Mouse (Mus musculus) layer of hippocampus, adult 18-20 months (tissue): ENCODE measurements around the gene Ttc9. TPM values are rescaled to one million over a fixed set of nuclear protein-coding genes. Genes with fewer than 3 reads are reported as not detected.

Source experiments
- total RNA-seq, 2 experiments: library from RNA; stranded (reverse); gene quantifications; 2 replicates each; pipeline ENCODE4 v1.2.3; 2021

Ttc9 gene
- total RNA-seq, 2 experiments from 2014 or later = 38.8 to 44.5 TPM

Other genes starting within 250 kb of the Ttc9 start
- gene Adam4, start 209.3 kb upstream of the Ttc9 start, total RNA-seq = 1 to 10 TPM; 1.5 to 2.7 TPM
- 10 to 100 TPM; 39.7 to 40.3 TPM for gene Cox16, start 146.1 kb upstream of the Ttc9 start, total RNA-seq
- gene Gm20498, start 98.3 kb upstream of the Ttc9 start, total RNA-seq = 10 to 100 TPM; 35.1 to 41.0 TPM
- 10 to 100 TPM; 29.4 to 31.3 TPM for gene Synj2bp, start 98.3 kb upstream of the Ttc9 start, total RNA-seq
- gene Adam21, start 62.8 kb upstream of the Ttc9 start, total RNA-seq = under 1 TPM in 1 of 2 experiments, not detected in 1; 0.20 TPM
- gene Med6, start 36.2 kb upstream of the Ttc9 start, total RNA-seq = 10 to 100 TPM; 29.5 to 31.7 TPM
- 10 to 100 TPM; 30.8 to 31.9 TPM for gene Map3k9, start 149.9 kb downstream of the Ttc9 start, total RNA-seq
- gene Pcnx, start 228.8 kb downstream of the Ttc9 start, total RNA-seq = 100 to 1,000 TPM; 101 to 115 TPM